Mouse (Mus musculus) spleen, postnatal 10 days (tissue): Measurements from ENCODE around the gene Nmral1.
A peak's percentile ranks its signal among the peaks of the same experiment; 100 is the strongest.
"Not testable (repeated sequence)": the region's sequence is repeated elsewhere in the genome, so short reads cannot be mapped to it uniquely, and the experiment has no call there.

ENCODE experiments used
- DNase-seq, 2 experiments: peaks; one replicate each; pipeline ENCODE4 v3.0.0; 2021 to 2022; ENCODE audit warnings: low spot score in 2 of 2

Gene Nmral1

GRCm38 (mm10) chr16:4717866-4718265 lies 1.3 kb downstream of the Nmral1 start:
- DNase-seq, result no peak

GRCm38 (mm10) chr16:4713861-4714710 lies 5.1 kb downstream of the Nmral1 start:
- DNase-seq, result no peak

GRCm38 (mm10) chr16:4711173-4711572 lies 8.0 kb downstream of the Nmral1 start:
- DNase-seq, result no peak

- no peak for DNase-seq
Observed at GRCm38 (mm10) chr16:4705541-4705940, 13.6 kb downstream of the Nmral1 start.

GRCm38 (mm10) chr16:4702646-4703045 lies 16.5 kb downstream of the Nmral1 start:
- DNase-seq, result no peak

- DNase-seq, result no peak
Observed at GRCm38 (mm10) chr16:4701211-4701610, 17.9 kb downstream of the Nmral1 start.

- DNase-seq, result not testable (repeated sequence)
Observed at GRCm38 (mm10) chr16:4689371-4689770, 29.8 kb downstream of the Nmral1 start.

GRCm38 (mm10) chr16:4684457-4684791 lies 34.7 kb downstream of the Nmral1 start:
- no peak for DNase-seq

GRCm38 (mm10) chr16:4683581-4684456 lies 35.3 kb downstream of the Nmral1 start:
- peak; percentile 97 to 99 for DNase-seq

GRCm38 (mm10) chr16:4683193-4683580 lies 36.0 kb downstream of the Nmral1 start:
- DNase-seq, result no peak

- DNase-seq, result no peak
Observed at GRCm38 (mm10) chr16:4682628-4683179, 36.5 kb downstream of the Nmral1 start.

GRCm38 (mm10) chr16:4680922-4681455 lies 38.2 kb downstream of the Nmral1 start:
- not testable (repeated sequence) for DNase-seq

GRCm38 (mm10) chr16:4679121-4680018 lies 39.8 kb downstream of the Nmral1 start, which contains the start of gene Coro7:
Gene Coro7, minus strand, starts transcription at chr16:4679777.
- peak; percentile 81 to 95 for DNase-seq

- DNase-seq, result no peak
Observed at GRCm38 (mm10) chr16:4678080-4678479, 41.1 kb downstream of the Nmral1 start.

GRCm38 (mm10) chr16:4676836-4677235 lies 42.3 kb downstream of the Nmral1 start:
- DNase-seq, result no peak

- peak in 1 of 2 experiments; percentile 52 for DNase-seq
Observed at GRCm38 (mm10) chr16:4674091-4674490, 45.1 kb downstream of the Nmral1 start.

GRCm38 (mm10) chr16:4670317-4670716 lies 48.8 kb downstream of the Nmral1 start:
- no peak for DNase-seq

GRCm38 (mm10) chr16:4667190-4667808 lies 51.9 kb downstream of the Nmral1 start:
- DNase-seq, result peak; percentile 78 to 92

GRCm38 (mm10) chr16:4665726-4666125 lies 53.4 kb downstream of the Nmral1 start:
- no peak for DNase-seq

GRCm38 (mm10) chr16:4663806-4664205 lies 55.4 kb downstream of the Nmral1 start:
- DNase-seq, result no peak

GRCm38 (mm10) chr16:4661605-4662004 lies 57.6 kb downstream of the Nmral1 start:
- no peak for DNase-seq
